Mouse (Mus musculus): ENCODE data around the gene Pipox. TPM values are rescaled to one million over a fixed set of nuclear protein-coding genes. Genes with fewer than 3 reads are reported as not detected.

The Pipox gene
- polyA plus RNA-seq, 1 experiment from 2014 or later: 1.1 TPM

GRCm38 (mm10) chr11:77909776-77910175 lies 15.9 kb upstream of the Pipox start:
- peaks cover 17% of the 10 kb centered on the region for H3K27me3 ChIP-seq (ENCODE audit: control insufficient read depth, insufficient read depth, low read depth, low read length)
- no peak for ATAC-seq (ENCODE audit: low read depth)
- no peak overlapping the region for H3K4me3 ChIP-seq (ENCODE audit: low read length)
- no peak overlapping the region for H3K27ac ChIP-seq (ENCODE audit: low read length)
- H3K4me1 ChIP-seq (replicated peaks; ENCODE audit: control insufficient read depth, insufficient read depth, low read length): peaks cover 6% of the 10 kb centered on the region; the same call in 1 of the 2 replicates
- WGBS: 20% methylated on average over 6 of the region's 6 CpGs
- H3K4me2 ChIP-seq (ENCODE audit: low read depth, low read length): no peak overlapping the region
- no peaks in the 10 kb centered on the region for H3K36me3 ChIP-seq (ENCODE audit: control insufficient read depth, insufficient read depth, low read length)
- H3K9ac ChIP-seq (ENCODE audit: low read length): no peak overlapping the region
- no peaks in the 10 kb centered on the region for H3K9me3 ChIP-seq (ENCODE audit: control insufficient read depth, low read length)

GRCm38 (mm10) chr11:77909376-77909775 lies 15.5 kb upstream of the Pipox start:
- Histone ChIP-seq H3K9ac (ENCODE audit: low read length) (no peak overlapping the region), H3K36me3 (ENCODE audit: control insufficient read depth, insufficient read depth, low read length) (no peaks in the 10 kb centered on the region), H3K9me3 (ENCODE audit: control insufficient read depth, low read length) (no peaks in the 10 kb centered on the region), H3K4me1 (replicated peaks; ENCODE audit: control insufficient read depth, insufficient read depth, low read length) (peaks cover 8% of the 10 kb centered on the region; the same call in 1 of the 2 replicates), H3K4me2 (ENCODE audit: low read depth, low read length) (no peak overlapping the region), H3K27me3 (ENCODE audit: control insufficient read depth, insufficient read depth, low read depth, low read length) (peaks cover 13% of the 10 kb centered on the region), H3K4me3 (ENCODE audit: low read length) (no peak overlapping the region), H3K27ac (ENCODE audit: low read length) (no peak overlapping the region)
- no peak for ATAC-seq (ENCODE audit: low read depth)
- 16% methylated on average over 5 of the region's 5 CpGs for WGBS

GRCm38 (mm10) chr11:77908468-77908867 lies 14.6 kb upstream of the Pipox start:
- H3K4me3 ChIP-seq (ENCODE audit: low read length): no peak overlapping the region
- H3K27me3 ChIP-seq (ENCODE audit: control insufficient read depth, insufficient read depth, low read depth, low read length): peaks cover 5% of the 10 kb centered on the region; the same call in 1 of the 2 replicates
- H3K27ac ChIP-seq (ENCODE audit: low read length): no peak overlapping the region
- ATAC-seq (ENCODE audit: low read depth): peak; percentile 80
- no peak overlapping the region for H3K9ac ChIP-seq (ENCODE audit: low read length)
- H3K4me1 ChIP-seq (replicated peaks; ENCODE audit: control insufficient read depth, insufficient read depth, low read length): peaks cover 16% of the 10 kb centered on the region
- H3K36me3 ChIP-seq (ENCODE audit: control insufficient read depth, insufficient read depth, low read length): no peaks in the 10 kb centered on the region
- no peak overlapping the region for H3K4me2 ChIP-seq (ENCODE audit: low read depth, low read length)
- H3K9me3 ChIP-seq (ENCODE audit: control insufficient read depth, low read length): no peaks in the 10 kb centered on the region
- WGBS: 21% methylated on average over 4 of the region's 4 CpGs

- Histone ChIP-seq H3K9me3 (ENCODE audit: control insufficient read depth, low read length) (no peaks in the 10 kb centered on the region), H3K4me3 (ENCODE audit: low read length) (no peak overlapping the region), H3K36me3 (ENCODE audit: control insufficient read depth, insufficient read depth, low read length) (no peaks in the 10 kb centered on the region), H3K9ac (ENCODE audit: low read length) (no peak overlapping the region), H3K27ac (ENCODE audit: low read length) (no peak overlapping the region), H3K4me2 (ENCODE audit: low read depth, low read length) (no peak overlapping the region), H3K27me3 (ENCODE audit: control insufficient read depth, insufficient read depth, low read depth, low read length) (no peaks in the 10 kb centered on the region), H3K4me1 (replicated peaks; ENCODE audit: control insufficient read depth, insufficient read depth, low read length) (peaks cover 27% of the 10 kb centered on the region)
- no peak for ATAC-seq (ENCODE audit: low read depth)
- 27% methylated on average over 9 of the region's 9 CpGs for WGBS
Measured at GRCm38 (mm10) chr11:77906747-77907174, 12.9 kb upstream of the Pipox start.

- Histone ChIP-seq H3K27ac (ENCODE audit: low read length) (no peak overlapping the region), H3K27me3 (ENCODE audit: control insufficient read depth, insufficient read depth, low read depth, low read length) (no peaks in the 10 kb centered on the region), H3K9ac (ENCODE audit: low read length) (no peak overlapping the region), H3K4me3 (ENCODE audit: low read length) (no peak overlapping the region), H3K9me3 (ENCODE audit: control insufficient read depth, low read length) (no peaks in the 10 kb centered on the region), H3K4me2 (ENCODE audit: low read depth, low read length) (no peak overlapping the region), H3K36me3 (ENCODE audit: control insufficient read depth, insufficient read depth, low read length) (no peaks in the 10 kb centered on the region), H3K4me1 (replicated peaks; ENCODE audit: control insufficient read depth, insufficient read depth, low read length) (peaks cover 27% of the 10 kb centered on the region)
- 28% methylated on average over 19 of the region's 19 CpGs for WGBS
- ATAC-seq (ENCODE audit: low read depth): 0 out of 2 replicates have a peak, but pooled peaks have one; percentile 40
Measured at GRCm38 (mm10) chr11:77906097-77906687, 12.3 kb upstream of the Pipox start.

- no peak for ATAC-seq (ENCODE audit: low read depth)
- H3K27me3 ChIP-seq (ENCODE audit: control insufficient read depth, insufficient read depth, low read depth, low read length): no peaks in the 10 kb centered on the region
- H3K9ac ChIP-seq (ENCODE audit: low read length): no peak overlapping the region
- peaks cover 31% of the 10 kb centered on the region for H3K4me1 ChIP-seq (replicated peaks; ENCODE audit: control insufficient read depth, insufficient read depth, low read length)
- no peak overlapping the region for H3K4me3 ChIP-seq (ENCODE audit: low read length)
- WGBS: 58% methylated on average over 1 of the region's 1 CpGs
- no peak overlapping the region for H3K4me2 ChIP-seq (ENCODE audit: low read depth, low read length)
- H3K36me3 ChIP-seq (ENCODE audit: control insufficient read depth, insufficient read depth, low read length): no peaks in the 10 kb centered on the region
- no peaks in the 10 kb centered on the region for H3K9me3 ChIP-seq (ENCODE audit: control insufficient read depth, low read length)
- H3K27ac ChIP-seq (ENCODE audit: low read length): no peak overlapping the region
Measured at GRCm38 (mm10) chr11:77904707-77905106, 10.8 kb upstream of the Pipox start.

- H3K36me3 ChIP-seq (ENCODE audit: control insufficient read depth, insufficient read depth, low read length): no peaks in the 10 kb centered on the region
- H3K9ac ChIP-seq (ENCODE audit: low read length): no peak overlapping the region
- peaks cover 31% of the 10 kb centered on the region for H3K4me1 ChIP-seq (replicated peaks; ENCODE audit: control insufficient read depth, insufficient read depth, low read length)
- no peak overlapping the region for H3K27ac ChIP-seq (ENCODE audit: low read length)
- no peak overlapping the region for H3K4me2 ChIP-seq (ENCODE audit: low read depth, low read length)
- H3K27me3 ChIP-seq (ENCODE audit: control insufficient read depth, insufficient read depth, low read depth, low read length): no peaks in the 10 kb centered on the region
- no peaks in the 10 kb centered on the region for H3K9me3 ChIP-seq (ENCODE audit: control insufficient read depth, low read length)
- H3K4me3 ChIP-seq (ENCODE audit: low read length): no peak overlapping the region
- ATAC-seq (ENCODE audit: low read depth): no peak
- WGBS: 18% methylated on average over 3 of the region's 3 CpGs
Measured at GRCm38 (mm10) chr11:77903761-77904160, 9.9 kb upstream of the Pipox start.

GRCm38 (mm10) chr11:77901775-77902355 lies 8.0 kb upstream of the Pipox start:
- Histone ChIP-seq H3K27ac (ENCODE audit: low read length) (peak overlapping the region; percentile 97), H3K4me1 (replicated peaks; ENCODE audit: control insufficient read depth, insufficient read depth, low read length) (peaks cover 33% of the 10 kb centered on the region), H3K4me3 (ENCODE audit: low read length) (no peak overlapping the region), H3K9ac (ENCODE audit: low read length) (0 out of 2 replicates have a peak overlapping the region, but pooled peaks have one; percentile 6), H3K9me3 (ENCODE audit: control insufficient read depth, low read length) (no peaks in the 10 kb centered on the region), H3K27me3 (ENCODE audit: control insufficient read depth, insufficient read depth, low read depth, low read length) (no peaks in the 10 kb centered on the region), H3K36me3 (ENCODE audit: control insufficient read depth, insufficient read depth, low read length) (no peaks in the 10 kb centered on the region), H3K4me2 (ENCODE audit: low read depth, low read length) (peak overlapping the region; percentile 35)
- WGBS: 34% methylated on average over 8 of the region's 8 CpGs
- peak; percentile 71 for ATAC-seq (ENCODE audit: low read depth)

GRCm38 (mm10) chr11:77901366-77901765 lies 7.5 kb upstream of the Pipox start:
- H3K27me3 ChIP-seq (ENCODE audit: control insufficient read depth, insufficient read depth, low read depth, low read length): 0 out of 2 replicates have a peak, but pooled peaks cover 1% of the 10 kb centered on the region
- peaks cover 38% of the 10 kb centered on the region for H3K4me1 ChIP-seq (replicated peaks; ENCODE audit: control insufficient read depth, insufficient read depth, low read length)
- no peak overlapping the region for H3K4me3 ChIP-seq (ENCODE audit: low read length)
- whole genome bisulfite sequencing: 39% methylated on average over 5 of the region's 5 CpGs
- H3K36me3 ChIP-seq (ENCODE audit: control insufficient read depth, insufficient read depth, low read length): no peaks in the 10 kb centered on the region
- ATAC-seq (ENCODE audit: low read depth): peak; percentile 80
- H3K9me3 ChIP-seq (ENCODE audit: control insufficient read depth, low read length): no peaks in the 10 kb centered on the region
- peak overlapping the region; percentile 35 for H3K4me2 ChIP-seq (ENCODE audit: low read depth, low read length)
- peak overlapping the region; percentile 97 for H3K27ac ChIP-seq (ENCODE audit: low read length)
- 0 out of 2 replicates have a peak overlapping the region, but pooled peaks have one; percentile 6 for H3K9ac ChIP-seq (ENCODE audit: low read length)
